Mouse (Mus musculus): ENCODE results near the gene Rec8.

Rec8 gene

DNA sequence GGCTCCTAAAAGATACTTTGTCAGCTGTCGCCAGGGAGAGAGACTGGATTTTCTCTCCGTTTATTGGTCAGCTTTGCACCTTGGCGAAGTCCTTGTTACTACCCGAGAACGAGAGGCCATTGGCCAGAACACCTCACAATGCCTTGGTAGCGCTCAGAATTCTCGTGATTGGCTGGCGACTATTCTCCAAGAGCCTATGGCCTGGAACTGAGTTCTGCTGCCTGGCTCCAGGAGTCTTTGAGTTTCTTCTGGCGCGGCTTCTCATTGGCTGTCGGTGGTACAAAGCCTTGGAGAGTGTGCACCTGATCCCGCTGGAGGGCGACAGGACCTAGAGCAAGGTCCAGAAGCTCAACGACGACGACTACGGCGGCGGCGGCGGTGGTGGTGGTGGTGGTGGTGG, at the start of gene Rec8:
TSS of gene Rec8 (plus strand) at position 216 of the 400 bp plus-strand sequence.
- DNase-seq (ENCODE audit: low spot score in 2 of 2) = no peak

DNA sequence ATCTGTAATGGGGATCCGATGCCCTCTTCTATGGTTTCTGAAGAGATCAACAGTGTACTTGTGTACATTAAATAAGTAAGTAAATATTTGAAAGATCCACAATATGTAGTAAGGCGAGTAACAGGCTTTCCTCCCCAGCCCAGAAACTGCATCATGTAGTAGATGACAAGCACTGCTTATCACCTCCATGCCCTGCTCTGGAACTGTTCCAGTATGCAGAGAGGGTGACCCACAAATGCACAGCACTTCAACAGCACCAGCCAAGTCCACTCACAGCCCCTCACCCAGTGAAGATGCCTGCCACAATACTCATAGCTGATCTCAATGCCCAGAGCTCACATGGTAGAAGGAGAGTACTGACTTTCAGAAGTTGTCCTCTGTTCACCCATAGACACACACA, 47.2 kb upstream of the Rec8 start:
- no peak for DNase-seq (ENCODE audit: low spot score in 2 of 2)

DNA sequence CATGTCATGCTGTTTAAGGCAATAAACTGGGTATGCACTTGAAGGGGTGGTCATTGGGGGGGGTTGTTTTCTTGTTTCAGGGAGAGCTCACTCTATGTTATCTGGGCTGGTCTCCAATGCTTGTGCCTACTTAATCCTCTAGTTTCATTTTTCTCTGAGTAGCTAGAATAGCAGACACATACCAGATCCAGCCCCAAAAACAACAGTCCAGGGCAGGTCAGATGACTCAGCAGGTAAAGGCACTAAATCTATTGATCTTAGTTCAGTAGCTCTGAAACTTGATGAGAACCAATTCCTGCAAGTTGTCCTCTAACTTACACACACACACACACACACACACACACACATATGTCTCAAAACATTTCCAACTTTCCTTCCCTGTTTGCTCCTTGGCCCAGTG, 46.1 kb upstream of the Rec8 start:
- DNase-seq (ENCODE audit: low spot score in 2 of 2) = no peak

DNA sequence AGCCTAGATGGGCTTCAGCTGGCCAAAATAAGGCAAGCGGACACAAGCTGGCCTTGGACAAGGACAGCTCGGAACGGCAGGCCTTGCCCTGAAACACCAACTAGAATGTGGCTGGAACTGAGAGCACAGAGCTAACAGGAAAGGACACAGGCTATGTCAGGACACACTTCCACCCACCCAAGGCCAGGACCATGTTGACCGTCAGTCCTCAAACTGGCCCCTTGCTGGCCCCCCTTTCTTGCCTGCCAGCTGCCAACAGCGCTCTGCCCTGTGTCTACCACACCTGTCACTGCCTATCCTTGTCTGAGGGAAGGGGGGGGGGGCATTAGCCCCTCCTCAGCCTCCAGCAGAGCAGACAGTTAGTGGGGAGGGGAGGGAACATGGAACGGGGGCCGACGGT, 42.5 kb upstream of the Rec8 start, which contains the start of gene Fitm1:
TSS of gene Fitm1 (plus strand) at position 316 of the 400 bp plus-strand sequence.
- no peak for DNase-seq (ENCODE audit: low spot score in 2 of 2)

DNA sequence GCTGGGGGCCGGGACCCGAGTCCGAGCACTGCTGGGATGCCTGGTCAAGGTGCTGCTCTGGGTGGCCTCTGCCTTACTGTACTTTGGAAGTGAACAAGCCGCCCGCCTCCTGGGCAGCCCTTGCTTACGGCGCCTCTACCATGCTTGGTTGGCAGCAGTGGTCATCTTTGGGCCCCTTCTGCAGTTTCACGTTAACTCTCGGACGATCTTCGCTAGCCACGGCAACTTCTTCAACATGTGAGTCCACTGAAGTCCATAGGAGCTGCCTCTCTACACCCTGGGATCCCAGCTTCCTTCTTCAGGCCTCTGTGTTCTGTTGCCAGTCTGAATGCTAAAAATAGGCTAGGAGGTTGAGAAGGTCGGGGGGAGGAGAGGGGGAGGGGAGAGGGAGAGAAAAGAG, 42.1 kb upstream of the Rec8 start:
- no peak for DNase-seq (ENCODE audit: low spot score in 2 of 2)

DNA sequence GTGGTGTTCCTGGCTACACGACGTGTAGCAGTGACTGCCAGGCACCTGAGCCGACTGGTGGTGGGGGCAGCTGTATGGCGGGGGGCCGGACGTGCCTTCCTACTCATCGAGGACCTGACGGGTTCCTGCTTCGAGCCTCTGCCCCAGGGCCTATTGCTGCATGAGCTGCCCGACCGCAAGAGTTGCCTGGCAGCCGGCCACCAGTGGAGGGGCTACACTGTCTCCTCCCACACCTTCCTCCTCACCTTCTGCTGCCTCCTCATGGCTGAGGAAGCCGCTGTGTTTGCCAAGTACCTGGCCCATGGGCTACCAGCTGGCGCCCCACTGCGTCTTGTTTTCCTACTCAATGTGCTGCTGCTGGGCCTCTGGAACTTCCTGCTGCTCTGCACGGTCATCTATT, 41.5 kb upstream of the Rec8 start:
- DNase-seq (ENCODE audit: low spot score in 2 of 2) = no peak

DNA sequence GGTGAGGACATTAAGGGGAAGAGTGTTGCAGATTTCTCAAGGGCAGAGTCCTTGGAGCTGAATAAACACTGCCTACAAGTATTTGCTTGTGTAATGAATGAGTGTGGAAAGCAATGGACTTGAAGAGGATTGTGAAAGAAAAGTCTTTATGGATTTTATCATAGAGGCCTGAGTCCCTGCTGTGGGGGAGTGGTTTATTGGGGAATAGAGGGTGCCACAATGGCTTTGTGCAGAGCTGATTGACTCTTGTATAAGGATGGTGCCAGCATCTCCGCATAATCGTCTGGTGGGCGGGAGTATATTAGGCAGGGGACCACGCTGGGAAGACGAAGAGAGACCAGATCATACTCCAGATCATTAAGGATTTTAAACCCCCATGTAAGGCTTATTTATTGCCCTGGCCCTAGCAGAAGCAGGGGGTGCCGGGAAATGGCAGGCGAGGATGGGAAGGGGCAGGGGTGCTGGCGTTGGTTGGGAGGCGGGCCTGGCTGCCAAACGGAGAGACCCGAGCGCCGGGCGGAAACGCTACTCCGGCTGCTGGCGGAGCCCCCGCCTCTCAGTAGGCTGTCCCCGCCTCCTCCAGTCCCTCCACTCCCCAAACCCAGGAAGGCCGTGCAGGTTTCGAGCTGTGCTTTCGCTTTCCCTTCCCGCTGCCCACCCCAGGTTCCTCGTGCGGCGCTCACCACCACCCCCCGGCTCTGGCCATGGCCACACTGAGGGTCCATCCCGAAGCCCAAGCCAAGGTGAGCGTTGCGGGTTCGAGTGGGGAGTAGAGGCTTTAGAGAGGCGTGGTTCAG, 39.8 kb upstream of the Rec8 start, which contains the start of gene Psme1:
TSS of gene Psme1 (plus strand) at position 253 of the 797 bp plus-strand sequence.
- peak; percentile 68 to 74 for DNase-seq (ENCODE audit: low spot score in 2 of 2)

DNA sequence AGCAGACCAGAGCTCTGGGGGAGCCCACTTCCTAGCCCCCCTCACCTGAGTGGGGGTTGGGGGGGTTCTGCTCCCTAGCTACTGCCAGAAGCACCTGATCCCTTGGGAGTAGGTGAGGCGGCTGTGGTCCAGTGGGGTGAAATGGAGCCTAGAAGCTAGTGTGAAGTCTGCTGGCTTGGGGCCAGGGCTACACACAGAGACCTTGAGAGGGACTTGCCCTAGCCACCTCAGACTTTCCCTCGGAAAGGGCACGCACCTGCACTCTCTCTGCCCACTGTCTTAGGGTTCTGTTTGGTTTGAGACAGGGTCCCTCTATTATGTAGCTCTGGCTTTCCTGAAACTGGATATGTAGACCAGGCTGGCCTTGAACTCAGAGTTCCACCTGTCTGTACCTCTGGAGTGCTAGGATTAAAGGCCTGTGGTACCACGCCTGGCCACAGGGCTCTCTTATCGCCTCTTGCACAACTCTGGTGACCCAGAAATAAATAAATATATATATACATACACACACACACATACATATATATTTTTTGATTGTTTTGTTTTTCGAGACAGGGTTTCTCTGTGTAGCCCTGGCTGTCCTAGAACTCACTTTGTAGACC, 39.1 kb upstream of the Rec8 start:
- no peak for DNase-seq (ENCODE audit: low spot score in 2 of 2)

DNA sequence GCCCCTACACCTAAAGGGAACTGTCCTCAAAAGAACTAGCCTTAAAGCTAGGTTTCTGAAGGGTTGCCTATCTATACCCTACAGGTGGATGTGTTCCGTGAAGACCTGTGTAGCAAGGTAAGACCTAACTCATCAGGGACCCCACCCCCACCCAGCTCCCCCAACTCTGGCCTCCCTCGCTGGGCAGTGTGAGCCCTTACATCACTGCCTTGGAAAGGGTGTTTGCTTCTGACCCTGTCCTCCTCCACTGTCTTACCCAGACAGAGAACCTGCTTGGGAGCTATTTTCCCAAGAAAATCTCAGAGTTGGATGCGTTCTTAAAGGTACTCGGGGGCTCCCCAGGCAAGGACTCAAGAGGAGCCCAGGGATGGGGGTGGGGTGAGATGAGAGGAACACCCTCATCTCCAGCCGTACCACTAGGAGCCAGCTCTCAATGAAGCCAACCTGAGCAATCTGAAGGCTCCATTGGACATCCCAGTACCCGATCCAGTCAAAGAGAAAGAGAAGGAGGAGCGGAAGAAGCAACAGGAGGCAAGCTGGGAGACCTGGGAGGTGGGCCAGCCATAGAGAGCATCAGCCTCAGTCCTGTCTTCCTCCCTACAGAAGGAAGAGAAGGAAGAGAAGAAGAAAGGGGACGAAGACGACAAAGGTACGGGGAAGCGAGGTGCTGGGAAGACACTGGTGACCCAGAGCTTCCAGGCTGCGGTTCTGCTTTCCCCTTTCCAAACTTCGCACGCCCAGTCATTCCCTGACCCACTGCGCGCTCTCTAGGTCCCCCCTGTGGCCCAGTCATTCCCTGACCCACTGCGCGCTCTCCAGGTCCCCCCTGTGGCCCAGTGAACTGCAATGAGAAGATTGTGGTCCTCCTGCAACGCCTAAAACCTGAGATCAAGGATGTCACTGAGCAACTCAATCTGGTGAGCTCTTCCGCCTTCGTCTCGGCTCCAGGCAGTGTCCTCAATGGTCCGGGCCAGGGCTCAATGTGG, 38.0 kb upstream of the Rec8 start:
- no peak for DNase-seq (ENCODE audit: low spot score in 2 of 2)

DNA sequence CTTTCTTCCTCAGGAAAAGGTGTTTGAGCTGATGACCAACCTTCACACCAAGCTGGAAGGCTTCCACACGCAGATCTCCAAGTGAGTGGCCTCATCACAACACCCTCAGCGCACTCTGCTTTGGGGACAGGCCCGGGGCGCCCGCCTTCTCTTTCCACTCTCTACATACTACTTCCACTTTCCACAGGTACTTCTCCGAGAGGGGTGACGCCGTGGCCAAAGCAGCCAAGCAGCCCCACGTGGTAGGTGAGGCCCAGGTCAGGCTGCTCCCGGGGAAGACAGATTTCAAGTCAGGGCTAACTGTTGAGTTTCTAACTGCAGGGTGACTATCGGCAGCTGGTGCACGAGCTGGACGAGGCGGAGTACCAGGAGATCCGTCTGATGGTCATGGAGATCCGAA, 37.1 kb upstream of the Rec8 start:
- DNase-seq (ENCODE audit: low spot score in 2 of 2) = no peak

DNA sequence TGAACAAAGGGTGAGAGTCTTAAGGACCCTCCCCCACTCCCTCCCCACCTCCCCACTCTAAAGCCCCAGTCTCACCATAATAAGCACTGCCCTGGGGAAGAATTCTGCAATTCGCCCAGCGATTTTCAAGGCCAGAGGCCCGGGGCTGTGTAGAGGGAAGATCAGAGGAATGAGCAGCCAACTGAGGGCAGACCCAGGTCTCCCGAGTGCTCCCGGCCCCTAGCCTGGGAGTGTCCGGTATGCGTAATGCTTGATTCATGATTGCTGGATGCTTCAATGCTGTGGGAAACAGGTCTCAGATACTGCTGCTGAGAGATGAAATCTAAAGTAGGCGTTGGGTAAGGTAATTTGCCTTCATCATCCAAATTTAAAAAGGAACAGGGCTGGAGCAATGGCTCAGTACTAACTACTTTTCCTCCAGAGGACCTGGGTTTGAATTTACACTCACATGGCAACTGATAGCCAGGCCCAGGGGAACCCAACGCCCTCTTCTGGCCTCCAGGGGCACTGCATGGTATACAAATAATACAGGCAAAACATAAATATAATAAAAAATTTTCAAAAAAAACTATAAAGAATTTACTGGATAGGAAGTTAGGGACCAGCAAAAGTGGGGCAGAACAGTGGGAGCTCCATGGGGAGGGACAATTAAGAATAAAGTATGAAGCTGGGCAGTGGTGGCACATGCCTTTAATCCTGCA, 35.7 kb upstream of the Rec8 start:
- DNase-seq (ENCODE audit: low spot score in 2 of 2) = no peak

DNA sequence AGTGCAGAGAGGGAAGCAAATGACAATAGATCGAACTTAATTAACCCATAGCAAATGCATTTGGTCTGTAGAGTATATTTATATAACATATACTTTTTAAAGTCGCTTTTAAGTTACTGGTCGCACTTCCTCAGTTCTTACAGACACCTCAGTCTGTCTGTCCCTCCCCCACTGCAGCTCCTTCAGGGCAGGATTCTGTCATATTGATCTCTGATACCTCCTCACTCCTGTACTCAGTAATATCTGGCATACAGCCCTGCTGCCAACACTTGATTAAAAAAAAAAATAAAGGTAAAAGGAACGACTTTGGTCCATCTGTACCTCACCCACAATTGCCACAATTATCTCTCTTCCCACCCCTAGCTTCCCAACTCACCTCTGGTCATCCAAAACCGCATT, 33.5 kb upstream of the Rec8 start:
- no peak for DNase-seq (ENCODE audit: low spot score in 2 of 2)

DNA sequence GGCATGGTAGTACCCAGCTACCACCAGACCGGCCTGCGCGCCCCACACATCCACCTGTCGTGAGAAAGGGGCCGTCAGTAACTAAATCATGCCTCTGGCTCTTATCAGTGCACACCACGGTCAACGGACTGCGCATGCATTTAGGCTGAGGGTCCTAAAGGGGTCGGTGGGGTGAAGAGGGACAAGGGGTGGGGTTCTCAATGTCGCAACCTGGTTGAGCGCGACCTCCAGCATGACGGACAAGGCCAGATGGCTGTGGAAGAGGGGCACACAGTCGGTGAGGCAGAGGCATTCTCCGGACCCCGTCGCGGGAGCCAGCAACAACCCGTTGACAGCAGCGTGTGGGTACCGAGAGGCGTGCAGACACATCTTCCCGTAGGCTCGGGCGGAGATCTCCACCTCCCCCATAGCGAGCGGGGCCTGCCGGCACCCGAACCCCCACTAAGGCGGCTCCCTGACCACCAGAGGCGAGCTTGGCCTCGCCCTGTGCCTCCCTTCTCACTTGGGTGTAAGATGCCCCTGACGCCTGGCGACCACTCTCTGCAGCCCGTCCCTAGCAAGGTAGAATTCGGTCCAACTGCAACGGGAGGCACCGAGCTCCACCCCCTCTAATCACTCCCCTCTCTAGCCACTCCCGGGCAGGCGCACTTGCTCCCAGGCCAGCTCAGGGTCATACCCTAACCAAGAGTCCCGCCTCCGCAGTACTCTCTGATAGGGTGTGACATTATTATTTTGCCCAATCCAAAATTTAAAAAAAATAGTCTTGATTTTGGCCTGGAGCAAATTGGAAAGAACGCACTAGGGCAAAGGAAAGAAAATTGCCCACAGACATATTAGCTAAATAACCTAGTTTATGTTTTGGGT, 32.9 kb upstream of the Rec8 start, which contains the start of gene Emc9:
TSS of gene Emc9 (minus strand) at position 601 of the 864 bp plus-strand sequence.
- DNase-seq (ENCODE audit: low spot score in 2 of 2) = peak; percentile 66 to 82

DNA sequence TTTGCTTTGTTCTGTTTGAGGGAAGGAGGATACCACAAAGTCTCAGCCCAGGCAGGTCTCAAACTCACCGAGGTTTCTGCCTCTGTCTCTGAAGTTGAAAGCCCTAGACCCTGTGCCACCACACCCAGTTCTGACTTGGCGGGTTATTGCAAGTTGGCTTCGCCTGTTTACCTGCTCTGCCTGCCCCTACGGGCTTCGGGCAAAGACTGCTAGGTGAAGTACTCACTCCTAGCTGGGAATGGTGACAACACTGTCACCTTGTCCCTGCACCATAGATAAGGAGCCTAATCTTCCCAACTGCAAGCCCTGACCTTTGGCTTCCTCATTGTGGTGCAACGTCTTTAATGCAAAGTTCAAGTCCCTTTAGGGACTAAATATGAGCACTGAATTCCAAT, 32.3 kb upstream of the Rec8 start:
- peak in 1 of 2 experiments; percentile 23 for DNase-seq (ENCODE audit: low spot score in 2 of 2)

DNA sequence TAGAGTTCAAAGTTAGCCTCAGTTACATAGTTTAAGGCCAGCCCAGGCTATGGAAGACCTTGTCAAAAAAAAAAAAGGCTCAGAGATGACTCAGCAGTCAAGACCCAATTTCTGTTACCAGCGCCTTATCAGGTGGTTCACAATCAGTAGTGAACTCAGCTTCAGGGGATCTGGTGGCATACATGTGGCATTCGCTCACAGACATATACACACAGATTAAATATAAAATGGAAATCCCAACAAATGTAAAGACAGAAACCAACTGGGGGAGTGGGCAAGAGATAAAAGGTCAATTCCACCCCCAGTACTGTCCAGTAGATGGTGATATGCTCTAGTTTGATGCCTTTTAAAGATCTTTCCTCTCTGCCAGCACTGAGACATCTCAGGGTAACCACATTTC, 31.7 kb upstream of the Rec8 start:
- DNase-seq (ENCODE audit: low spot score in 2 of 2) = no peak

DNA sequence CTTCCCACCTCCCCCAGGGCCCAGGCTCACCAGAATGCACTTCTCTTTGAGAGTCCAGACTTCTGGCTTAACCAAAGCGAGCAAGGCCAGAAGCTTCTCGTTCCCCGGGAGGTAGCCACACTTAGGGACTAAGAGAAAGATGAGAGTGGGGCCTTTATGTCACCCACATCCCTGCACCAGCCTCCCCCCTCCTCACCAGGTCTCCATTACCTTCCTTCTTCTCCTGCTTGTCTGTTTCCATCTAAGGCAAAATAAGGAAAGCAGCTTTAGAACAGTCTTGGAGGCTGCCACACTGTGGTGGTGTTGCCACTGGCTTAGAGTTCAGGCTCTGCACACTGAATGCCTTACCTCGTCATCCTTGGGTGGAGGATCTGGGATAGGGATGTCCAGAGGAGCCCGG, 28.6 kb upstream of the Rec8 start:
- no peak for DNase-seq (ENCODE audit: low spot score in 2 of 2)

DNA sequence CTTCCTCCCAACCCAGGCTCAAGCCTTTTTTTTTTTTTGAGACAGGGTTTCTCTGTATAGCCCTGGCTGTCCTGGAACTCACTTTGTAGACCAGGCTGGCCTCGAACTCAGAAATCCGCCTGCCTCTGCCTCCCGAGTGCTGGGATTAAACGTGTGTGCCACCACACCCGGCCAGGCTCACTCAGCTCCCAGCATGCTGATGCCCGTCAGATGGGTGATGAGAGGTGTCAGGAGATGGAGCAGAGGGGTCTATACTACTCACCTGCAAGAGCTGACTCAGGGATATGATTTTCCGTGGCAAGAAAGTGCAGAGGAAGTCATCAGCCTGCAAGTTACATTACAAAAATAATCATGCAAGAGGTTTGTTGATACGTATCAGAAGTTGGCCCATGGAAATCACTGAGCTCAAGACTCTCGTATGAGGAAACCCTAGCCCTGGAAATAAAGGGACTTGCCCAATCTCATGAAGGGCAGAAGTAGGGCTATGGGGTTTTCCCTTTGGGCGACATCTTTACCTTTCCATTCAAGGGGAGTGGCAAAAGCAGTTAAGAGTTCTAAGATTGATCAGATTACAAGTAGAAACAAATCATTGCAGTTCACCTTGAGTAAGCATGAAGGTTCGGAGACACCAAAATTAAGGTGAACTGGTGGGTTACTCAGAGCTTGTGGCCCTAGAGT, 27.9 kb upstream of the Rec8 start:
- no peak for DNase-seq (ENCODE audit: low spot score in 2 of 2)

DNA sequence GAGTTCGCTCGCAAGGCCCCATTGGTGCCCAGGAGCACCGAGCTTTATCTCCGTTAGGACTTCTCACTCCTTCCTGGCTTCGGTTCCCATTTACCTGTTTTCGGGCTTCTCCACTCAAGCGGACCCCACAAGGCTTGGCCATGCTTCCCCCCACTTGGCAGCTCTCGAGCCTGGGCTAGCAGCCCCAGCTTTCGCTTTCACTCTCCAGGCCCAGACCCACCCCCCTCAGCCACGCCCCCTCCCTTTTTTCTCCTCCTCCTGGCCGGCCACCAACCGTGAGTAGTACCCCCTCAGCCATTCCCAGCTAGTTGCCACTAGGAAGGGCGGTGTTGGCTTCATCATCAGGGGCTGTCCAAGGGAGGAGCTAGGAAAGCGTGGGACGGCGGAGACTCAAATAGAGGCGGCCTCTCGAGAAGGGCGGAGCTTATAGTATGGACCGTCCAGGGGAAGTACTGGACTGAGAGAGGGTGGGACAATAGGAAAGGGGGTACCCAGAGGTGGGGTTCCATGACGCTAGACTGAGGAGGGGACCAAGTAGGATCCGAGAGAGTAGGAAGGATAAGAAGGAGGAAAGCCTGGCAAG, 27.0 kb upstream of the Rec8 start, which contains the start of gene Psme2:
TSS of gene Psme2 (minus strand) at position 366 of the 583 bp plus-strand sequence.
- peak; percentile 78 to 94 for DNase-seq (ENCODE audit: low spot score in 2 of 2)

DNA sequence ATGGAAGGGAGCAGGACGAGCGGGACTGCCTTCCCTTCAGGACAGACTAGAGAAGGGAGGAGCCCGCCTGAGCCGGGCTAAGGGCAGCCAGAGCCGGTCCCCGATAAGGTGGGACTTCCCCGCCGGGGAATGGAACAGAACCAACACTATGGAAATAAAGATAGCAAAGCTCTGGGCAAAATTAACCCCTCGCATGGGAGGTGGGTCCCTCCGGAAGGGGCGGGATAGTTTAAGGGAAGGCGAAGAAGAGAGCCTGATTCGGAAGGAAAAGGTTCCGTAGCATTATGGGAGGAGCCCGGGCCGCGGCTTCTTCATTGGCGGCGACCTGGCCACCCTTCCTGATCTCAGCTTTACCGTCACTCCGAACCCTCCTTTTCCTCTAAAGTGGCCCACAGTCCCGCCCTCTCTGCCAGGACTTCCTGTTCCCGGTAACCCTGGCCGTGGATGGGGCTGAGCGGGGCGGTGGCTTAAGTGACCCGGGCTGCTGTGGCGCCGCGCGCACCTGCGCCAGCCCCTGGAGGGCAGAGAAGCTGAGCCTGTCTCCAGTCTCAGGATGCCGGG, 26.4 kb upstream of the Rec8 start, which contains the start of gene Rnf31:
TSS of gene Rnf31 (plus strand) at position 378 of the 561 bp plus-strand sequence.
- peak; percentile 86 to 94 for DNase-seq (ENCODE audit: low spot score in 2 of 2)
